Mouse (Mus musculus): ENCODE data around the gene Hist1h3g. TPM values are rescaled to one million over a fixed set of nuclear protein-coding genes. Genes with fewer than 3 reads are reported as not detected.
"Not testable (repeated sequence)": the region's sequence is repeated elsewhere in the genome, so short reads cannot be mapped to it uniquely, and the experiment has no call there.

The Hist1h3g gene
- total and polyA plus RNA-seq, 2 experiments from 2014 or later = 2.4 to 709 TPM

GRCm38 (mm10) chr13:23556906-23557305 is 21.7 kb downstream of the Hist1h3g start:
- DNase-seq (ENCODE audit: low spot score) = no peak

GRCm38 (mm10) chr13:23560699-23561098 is 25.5 kb downstream of the Hist1h3g start:
- not testable (repeated sequence) for H3K4me2 ChIP-seq (ENCODE audit: low read depth, low read length); H3K27me3 ChIP-seq (ENCODE audit: control insufficient read depth, insufficient read depth, low read length); H3K4me1 ChIP-seq (ENCODE audit: control insufficient read depth, insufficient read depth); H3K36me3 ChIP-seq (replicated peaks; ENCODE audit: control insufficient read depth, insufficient read depth, low read length); H3K4me3 ChIP-seq (ENCODE audit: low read depth, low read length); DNase-seq (ENCODE audit: low spot score); ATAC-seq (ENCODE audit: insufficient read depth, low read depth); H3K9me3 ChIP-seq (replicated peaks; ENCODE audit: control insufficient read depth, low read length); H3K9ac ChIP-seq (replicated peaks; ENCODE audit: low read depth, low read length); H3K27ac ChIP-seq (ENCODE audit: low read depth)
- 41% methylated on average over 2 of the region's 2 CpGs for WGBS

More at GRCm38 (mm10) chr13:23556906-23557305, 21.7 kb downstream of the Hist1h3g start:
- 76% methylated on average over 3 of the region's 3 CpGs for WGBS
- H3K36me3 ChIP-seq (replicated peaks; ENCODE audit: control insufficient read depth, insufficient read depth, low read length) = no peaks in the 10 kb centered on the region
- no peak overlapping the region for H3K9ac ChIP-seq (replicated peaks; ENCODE audit: low read depth, low read length)
- 0 out of 2 replicates have a peak, but pooled peaks cover 5% of the 10 kb centered on the region for H3K4me1 ChIP-seq (ENCODE audit: control insufficient read depth, insufficient read depth)
- no peaks in the 10 kb centered on the region for H3K27me3 ChIP-seq (ENCODE audit: control insufficient read depth, insufficient read depth, low read length)
- H3K4me3 ChIP-seq (ENCODE audit: low read depth, low read length) = no peak overlapping the region
- H3K27ac ChIP-seq (ENCODE audit: low read depth) = peak overlapping the region; percentile 57; the same call in 1 of the 2 replicates
- ATAC-seq (ENCODE audit: insufficient read depth, low read depth) = no peak
- no peaks in the 10 kb centered on the region for H3K9me3 ChIP-seq (replicated peaks; ENCODE audit: control insufficient read depth, low read length)
- no peak overlapping the region for H3K4me2 ChIP-seq (ENCODE audit: low read depth, low read length)
- TF ChIP-seq EP300 (IDR thresholded peaks at IDR 0.05; ENCODE audit: low read depth) (no peak), CTCF (IDR thresholded peaks at IDR 0.05; ENCODE audit: low read depth) (no peak)

- H3K4me1 ChIP-seq (ENCODE audit: control insufficient read depth, insufficient read depth); H3K9me3 ChIP-seq (replicated peaks; ENCODE audit: control insufficient read depth, low read length); H3K36me3 ChIP-seq (replicated peaks; ENCODE audit: control insufficient read depth, insufficient read depth, low read length); ATAC-seq (ENCODE audit: insufficient read depth, low read depth); H3K27me3 ChIP-seq (ENCODE audit: control insufficient read depth, insufficient read depth, low read length); DNase-seq (ENCODE audit: low spot score): not testable (repeated sequence)
- WGBS = 2% methylated on average over 2 of the region's 5 CpGs
- Histone ChIP-seq H3K9ac (replicated peaks; ENCODE audit: low read depth, low read length) (peak overlapping the region; percentile 59; the same call in 1 of the 2 replicates), H3K27ac (ENCODE audit: low read depth) (peak overlapping the region; percentile 98), H3K4me3 (ENCODE audit: low read depth, low read length) (peak overlapping the region; percentile 51), H3K4me2 (ENCODE audit: low read depth, low read length) (peak overlapping the region; percentile 74)
These were observed 26.3 kb downstream of the Hist1h3g start for GRCm38 (mm10) chr13:23561531-23561882.

- ATAC-seq (ENCODE audit: insufficient read depth, low read depth) (peak; percentile 89), DNase-seq (ENCODE audit: low spot score) (peak; percentile 98)
- H3K4me1 ChIP-seq (ENCODE audit: control insufficient read depth, insufficient read depth); H3K9me3 ChIP-seq (replicated peaks; ENCODE audit: control insufficient read depth, low read length); H3K27me3 ChIP-seq (ENCODE audit: control insufficient read depth, insufficient read depth, low read length); H3K36me3 ChIP-seq (replicated peaks; ENCODE audit: control insufficient read depth, insufficient read depth, low read length): not testable (repeated sequence)
- peak within 1 kb of the TSS; percentile 98 for H3K27ac ChIP-seq (ENCODE audit: low read depth)
- H3K4me2 ChIP-seq (ENCODE audit: low read depth, low read length) = peak within 1 kb of the TSS; percentile 74
- H3K9ac ChIP-seq (replicated peaks; ENCODE audit: low read depth, low read length) = peak within 1 kb of the TSS; percentile 59
- H3K4me3 ChIP-seq (ENCODE audit: low read depth, low read length) = peak within 1 kb of the TSS; percentile 51
- WGBS = under 1% methylated on average over 36 of the region's 67 CpGs
These were observed 26.8 kb downstream of the Hist1h3g start, which contains the start of gene Hist1h3e for GRCm38 (mm10) chr13:23561883-23562659. TSS of gene Hist1h3e (minus strand) at chr13:23562369.

- Histone ChIP-seq H3K9me3 (replicated peaks; ENCODE audit: control insufficient read depth, low read length) (no peaks in the 10 kb centered on the region), H3K9ac (replicated peaks; ENCODE audit: low read depth, low read length) (peak overlapping the region; percentile 59), H3K36me3 (replicated peaks; ENCODE audit: control insufficient read depth, insufficient read depth, low read length) (no peaks in the 10 kb centered on the region), H3K27ac (ENCODE audit: low read depth) (peak overlapping the region; percentile 98), H3K4me2 (ENCODE audit: low read depth, low read length) (peak overlapping the region; percentile 74), H3K4me3 (ENCODE audit: low read depth, low read length) (peak overlapping the region; percentile 51), H3K4me1 (ENCODE audit: control insufficient read depth, insufficient read depth) (no peaks in the 10 kb centered on the region), H3K27me3 (ENCODE audit: control insufficient read depth, insufficient read depth, low read length) (no peaks in the 10 kb centered on the region)
- WGBS = 5% methylated on average over 18 of the region's 18 CpGs
- TF ChIP-seq EP300 (IDR thresholded peaks at IDR 0.05; ENCODE audit: low read depth) (no peak), CTCF (IDR thresholded peaks at IDR 0.05; ENCODE audit: low read depth) (peak; percentile 44)
- ATAC-seq (ENCODE audit: insufficient read depth, low read depth) (peak; percentile 54), DNase-seq (ENCODE audit: low spot score) (peak; percentile 88)
These were observed 27.7 kb downstream of the Hist1h3g start for GRCm38 (mm10) chr13:23562699-23563462.
